Mouse (Mus musculus): ENCODE data around the gene Retreg1. TPM values are rescaled to one million over a fixed set of nuclear protein-coding genes. Genes with fewer than 3 reads are reported as not detected.
A peak's percentile ranks its signal among the peaks of the same experiment; 100 is the strongest.

Gene Retreg1
- polyA plus RNA-seq, 1 experiment from 2014 or later, result 7.1 TPM

DNA sequence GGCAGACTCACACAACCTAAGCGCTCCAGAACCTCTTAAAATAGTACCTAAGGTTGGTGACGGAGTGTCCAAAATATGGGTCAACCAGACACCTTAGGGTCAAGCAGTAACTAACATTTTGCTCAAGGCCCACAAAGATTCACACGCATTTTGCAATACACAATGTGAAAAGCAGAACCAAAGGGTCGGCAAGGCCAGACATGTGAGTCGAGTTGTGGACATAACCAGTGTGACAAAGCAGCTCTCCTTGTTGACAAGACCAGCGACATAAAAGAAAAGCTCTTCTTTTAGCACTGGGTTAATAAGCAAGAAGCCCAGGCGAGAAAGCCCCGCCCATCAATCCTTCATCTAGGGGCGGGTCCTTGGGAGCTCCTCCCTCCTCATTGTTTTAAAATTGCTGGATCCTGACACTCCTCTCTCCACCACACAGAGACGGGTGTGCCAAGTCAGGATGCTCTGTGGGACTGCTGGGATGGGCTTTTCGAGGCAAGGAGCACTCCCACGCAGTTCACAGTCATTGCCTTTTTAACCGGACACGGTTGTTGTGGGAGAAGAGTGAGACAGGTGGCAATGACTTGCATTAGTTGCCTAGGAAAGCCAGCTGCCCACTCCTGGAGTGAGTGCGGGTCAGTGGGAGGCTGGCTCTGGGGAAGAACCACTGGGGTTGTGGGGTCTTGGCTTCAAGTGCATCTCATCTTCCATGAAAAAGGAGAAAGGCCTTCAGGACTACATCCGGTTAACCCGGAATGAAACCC lies 7.9 kb upstream of the Retreg1 start:
- Histone ChIP-seq H3K9me3 (0 out of 2 replicates have a peak, but pooled peaks cover 9% of the 10 kb centered on the region), H3K4me2 (replicated peaks) (no peak overlapping the region), H3K4me3 (no peak overlapping the region), H3K27me3 (replicated peaks) (no peaks in the 10 kb centered on the region), H3K9ac (no peak overlapping the region), H3K36me3 (no peaks in the 10 kb centered on the region), H3K27ac (no peak overlapping the region), H3K4me1 (no peaks in the 10 kb centered on the region)
- WGBS, result 86% methylated on average over 17 of the region's 17 CpGs
- no peak for ATAC-seq (ENCODE audit: low FRiP score, low read depth)

DNA sequence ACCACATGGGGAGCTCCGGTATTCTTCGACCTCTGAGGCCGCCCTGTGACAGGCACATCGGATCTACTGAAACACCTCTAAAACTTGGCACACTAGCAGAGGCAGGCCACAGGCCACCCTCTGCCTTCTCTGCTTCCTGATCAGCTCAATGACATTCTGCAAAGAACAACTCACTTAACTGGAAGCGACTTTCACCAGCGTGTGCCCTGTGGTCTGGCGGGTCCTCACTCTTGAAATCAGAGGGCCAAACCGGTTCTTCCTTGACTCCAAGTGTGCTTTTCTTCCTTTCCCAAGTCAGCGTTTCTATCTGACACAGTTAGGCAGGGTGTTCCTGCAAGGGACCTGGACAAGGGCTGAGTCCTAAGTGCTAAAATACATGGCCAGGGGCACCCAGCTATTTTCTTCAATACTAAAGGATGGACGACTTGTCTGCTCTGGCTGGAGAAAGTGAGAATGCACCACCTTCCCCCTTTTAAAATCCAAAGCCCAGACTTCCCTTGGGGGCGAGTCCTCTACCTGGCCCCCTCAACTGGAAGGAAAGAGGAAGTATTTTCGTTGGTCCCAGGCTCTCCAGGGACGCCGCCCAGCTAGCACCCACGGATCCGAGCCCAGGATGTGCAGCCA lies 406 bp upstream of the Retreg1 start:
- Histone ChIP-seq H3K9ac (peak overlapping the region; percentile 87), H3K36me3 (no peaks in the 10 kb centered on the region), H3K9me3 (0 out of 2 replicates have a peak, but pooled peaks cover 2% of the 10 kb centered on the region), H3K4me2 (replicated peaks) (peak overlapping the region; percentile 96), H3K4me3 (peak overlapping the region; percentile 82), H3K27me3 (replicated peaks) (peaks cover 13% of the 10 kb centered on the region), H3K27ac (no peak overlapping the region), H3K4me1 (peaks cover 8% of the 10 kb centered on the region)
- peak; percentile 17; the same call in 1 of the 2 replicates for ATAC-seq (ENCODE audit: low FRiP score, low read depth)
- WGBS, result 14% methylated on average over 16 of the region's 16 CpGs

DNA sequence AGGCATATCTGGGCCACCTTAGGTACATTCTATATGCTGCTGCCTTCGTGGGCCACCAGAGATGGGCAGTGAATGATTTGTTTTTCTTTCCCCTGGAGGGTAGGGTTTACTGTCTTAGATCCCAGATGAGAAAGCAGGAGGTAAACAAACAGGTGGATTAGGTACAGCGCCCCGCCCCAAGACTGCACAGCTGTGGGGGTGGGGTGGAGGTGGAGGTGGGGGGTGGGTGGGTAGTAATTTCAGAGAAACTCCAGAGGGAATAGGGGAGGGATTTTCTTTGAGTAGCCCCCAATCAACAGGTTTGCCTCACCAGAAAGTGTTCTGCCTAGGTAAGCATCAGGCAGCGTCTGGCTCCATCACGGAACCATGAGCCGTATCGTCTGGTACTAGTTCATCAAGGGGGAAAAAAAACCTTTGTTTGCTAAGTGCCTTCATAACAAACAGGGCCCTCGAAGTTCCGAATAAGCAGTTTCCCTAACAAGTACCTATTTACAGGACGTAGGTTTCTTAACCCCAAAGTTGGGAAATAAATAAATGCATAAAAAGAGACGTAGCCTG lies 1.1 kb downstream of the Retreg1 start:
- 17% methylated on average over 11 of the region's 11 CpGs for WGBS

GRCm38 (mm10) chr15:25844771-25845170 lies 1.8 kb downstream of the Retreg1 start:
- Histone ChIP-seq H3K9me3 (no peaks in the 10 kb centered on the region), H3K36me3 (no peaks in the 10 kb centered on the region), H3K27ac (no peak overlapping the region), H3K4me1 (peaks cover 8% of the 10 kb centered on the region), H3K27me3 (replicated peaks) (peaks cover 13% of the 10 kb centered on the region), H3K4me3 (no peak overlapping the region), H3K4me2 (replicated peaks) (0 out of 2 replicates have a peak overlapping the region, but pooled peaks have one; percentile 96), H3K9ac (no peak overlapping the region)
- 55% methylated on average over 4 of the region's 4 CpGs for WGBS
- ATAC-seq (ENCODE audit: low FRiP score, low read depth), result no peak

More for the DNA sequence above, 1.1 kb downstream of the Retreg1 start:
- H3K4me3 ChIP-seq, result peak overlapping the region; percentile 82; the same call in 1 of the 2 replicates
- no peaks in the 10 kb centered on the region for H3K36me3 ChIP-seq
- H3K4me2 ChIP-seq (replicated peaks), result peak overlapping the region; percentile 96
- no peaks in the 10 kb centered on the region for H3K9me3 ChIP-seq
- H3K27ac ChIP-seq, result no peak overlapping the region
- peaks cover 13% of the 10 kb centered on the region for H3K27me3 ChIP-seq (replicated peaks)
- H3K4me1 ChIP-seq, result peaks cover 8% of the 10 kb centered on the region
- ATAC-seq (ENCODE audit: low FRiP score, low read depth), result 0 out of 2 replicates have a peak, but pooled peaks have one; percentile 1
- no peak overlapping the region for H3K9ac ChIP-seq

DNA sequence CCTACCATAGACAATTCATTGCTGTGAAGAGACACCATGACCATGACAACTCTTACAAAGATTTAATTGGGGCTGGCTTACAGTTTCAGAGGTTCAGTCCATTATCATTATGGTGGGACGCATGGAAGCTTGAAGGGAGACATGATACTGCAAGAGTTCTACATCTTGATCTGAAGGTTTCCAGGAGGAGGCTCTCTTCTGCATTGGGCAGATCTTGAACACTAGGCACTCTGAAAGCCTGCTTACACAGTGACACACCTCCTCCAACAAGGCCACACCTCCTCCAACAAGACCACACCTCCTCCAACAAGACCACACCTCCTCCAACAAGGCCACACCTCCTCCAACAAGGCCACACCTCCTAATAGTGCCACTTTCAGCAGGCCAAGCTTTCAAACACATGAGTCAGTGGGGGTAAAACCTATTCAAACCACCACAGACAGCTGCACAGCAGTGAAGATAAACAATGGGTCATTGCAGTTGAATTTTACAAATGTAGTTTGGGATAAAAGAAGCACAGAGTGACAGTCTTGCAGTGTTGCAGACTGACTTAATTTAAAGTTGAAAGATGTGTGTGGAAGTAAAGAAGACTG lies 4.7 kb downstream of the Retreg1 start:
- peaks cover 8% of the 10 kb centered on the region for H3K4me1 ChIP-seq
- ATAC-seq (ENCODE audit: low FRiP score, low read depth), result no peak
- 97% methylated on average over 1 of the region's 1 CpGs for WGBS
- peaks cover 10% of the 10 kb centered on the region for H3K27me3 ChIP-seq (replicated peaks)
- no peak overlapping the region for H3K4me2 ChIP-seq (replicated peaks)
- H3K9me3 ChIP-seq, result no peaks in the 10 kb centered on the region
- H3K4me3 ChIP-seq, result no peak overlapping the region
- H3K36me3 ChIP-seq, result no peaks in the 10 kb centered on the region
- H3K9ac ChIP-seq, result no peak overlapping the region
- H3K27ac ChIP-seq, result no peak overlapping the region

GRCm38 (mm10) chr15:25850552-25850951 lies 7.6 kb downstream of the Retreg1 start:
- Histone ChIP-seq H3K9me3 (no peaks in the 10 kb centered on the region), H3K27ac (no peak overlapping the region), H3K4me3 (no peak overlapping the region), H3K36me3 (no peaks in the 10 kb centered on the region), H3K4me2 (replicated peaks) (no peak overlapping the region), H3K27me3 (replicated peaks) (no peaks in the 10 kb centered on the region), H3K9ac (no peak overlapping the region), H3K4me1 (no peaks in the 10 kb centered on the region)
- WGBS, result 78% methylated on average over 11 of the region's 11 CpGs
- no peak for ATAC-seq (ENCODE audit: low FRiP score, low read depth)

- H3K27me3 ChIP-seq (replicated peaks), result no peaks in the 10 kb centered on the region
- no peaks in the 10 kb centered on the region for H3K36me3 ChIP-seq
- no peak overlapping the region for H3K27ac ChIP-seq
- H3K4me1 ChIP-seq, result no peaks in the 10 kb centered on the region
- ATAC-seq (ENCODE audit: low FRiP score, low read depth), result no peak
- no peak overlapping the region for H3K4me2 ChIP-seq (replicated peaks)
- no peak overlapping the region for H3K9ac ChIP-seq
- no peaks in the 10 kb centered on the region for H3K9me3 ChIP-seq
- no peak overlapping the region for H3K4me3 ChIP-seq
- 69% methylated on average over 18 of the region's 18 CpGs for WGBS
These were observed 11.4 kb downstream of the Retreg1 start for GRCm38 (mm10) chr15:25854270-25854904.

DNA sequence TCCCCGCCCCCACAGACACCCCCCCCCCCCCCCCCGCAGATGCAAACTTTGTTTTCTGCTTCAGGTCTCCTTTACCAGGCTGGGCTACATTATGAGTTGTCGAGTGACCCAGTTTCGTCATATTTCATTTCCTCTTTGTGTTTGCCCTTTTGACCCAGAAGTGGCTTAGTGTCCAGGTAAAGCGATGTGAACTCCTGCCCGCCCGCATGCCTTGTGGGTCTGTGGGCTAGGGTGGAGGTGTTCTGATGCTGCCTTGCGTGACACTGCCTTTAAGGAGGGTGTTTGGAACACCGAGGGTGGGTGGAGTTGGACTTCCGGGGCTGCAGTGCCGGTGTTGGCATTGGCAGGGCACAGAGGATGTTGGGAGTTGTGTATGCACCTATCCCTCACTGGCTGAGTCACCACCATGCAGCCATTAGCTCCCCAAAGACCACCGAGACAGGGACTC lies 15.7 kb downstream of the Retreg1 start:
- no peaks in the 10 kb centered on the region for H3K4me1 ChIP-seq
- H3K9ac ChIP-seq, result no peak overlapping the region
- H3K27me3 ChIP-seq (replicated peaks), result no peaks in the 10 kb centered on the region
- H3K36me3 ChIP-seq, result no peaks in the 10 kb centered on the region
- no peak overlapping the region for H3K27ac ChIP-seq
- no peaks in the 10 kb centered on the region for H3K9me3 ChIP-seq
- ATAC-seq (ENCODE audit: low FRiP score, low read depth), result no peak
- H3K4me3 ChIP-seq, result no peak overlapping the region
- H3K4me2 ChIP-seq (replicated peaks), result no peak overlapping the region
- WGBS, result 76% methylated on average over 10 of the region's 12 CpGs

DNA sequence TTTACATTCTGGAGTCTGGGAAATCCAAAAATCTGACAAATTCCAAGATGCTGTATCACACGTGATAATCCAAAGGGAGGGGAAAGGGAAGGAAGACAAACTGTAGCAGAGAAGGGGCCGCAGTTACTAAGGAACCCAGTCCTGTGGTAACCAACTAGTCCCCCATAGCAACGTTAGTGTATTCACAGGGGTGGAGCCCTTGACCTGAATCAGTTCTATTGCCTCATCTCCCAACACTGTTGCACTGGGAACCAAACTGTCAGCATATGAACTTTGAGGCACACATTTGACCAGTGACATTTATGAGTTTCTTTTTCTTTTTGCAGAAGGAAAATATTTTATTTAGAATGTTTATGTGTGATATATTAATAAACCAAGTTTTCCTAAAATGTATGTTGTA lies 16.5 kb downstream of the Retreg1 start:
- WGBS, result 67% methylated on average over 3 of the region's 3 CpGs
- no peak for ATAC-seq (ENCODE audit: low FRiP score, low read depth)
- Histone ChIP-seq H3K27me3 (replicated peaks) (no peaks in the 10 kb centered on the region), H3K27ac (no peak overlapping the region), H3K4me1 (no peaks in the 10 kb centered on the region), H3K9ac (no peak overlapping the region), H3K4me2 (replicated peaks) (no peak overlapping the region), H3K4me3 (no peak overlapping the region), H3K9me3 (no peaks in the 10 kb centered on the region), H3K36me3 (no peaks in the 10 kb centered on the region)

DNA sequence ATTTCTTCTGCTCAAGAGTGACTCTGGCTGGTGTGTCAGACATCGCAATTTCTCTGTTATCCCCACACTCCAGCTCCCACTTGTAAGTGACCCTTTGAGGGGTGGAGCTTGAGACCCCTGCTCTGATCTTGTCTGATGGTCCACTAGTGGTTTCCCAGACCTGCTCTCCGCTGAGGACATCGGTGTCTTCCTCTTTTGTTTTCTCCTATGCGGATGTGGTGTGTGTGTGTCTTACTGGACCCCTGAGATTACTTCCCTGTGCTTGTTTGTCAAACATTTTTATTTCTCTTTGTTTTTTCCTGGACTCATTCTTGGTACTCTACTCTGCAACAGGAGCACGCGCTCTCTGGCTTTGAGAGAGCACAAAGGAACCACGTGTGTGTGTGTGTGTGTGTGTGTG lies 18.9 kb downstream of the Retreg1 start:
- Histone ChIP-seq H3K9ac (no peak overlapping the region), H3K9me3 (no peaks in the 10 kb centered on the region), H3K4me2 (replicated peaks) (no peak overlapping the region), H3K4me3 (no peak overlapping the region), H3K36me3 (no peaks in the 10 kb centered on the region), H3K27me3 (replicated peaks) (no peaks in the 10 kb centered on the region), H3K27ac (no peak overlapping the region), H3K4me1 (no peaks in the 10 kb centered on the region)
- ATAC-seq (ENCODE audit: low FRiP score, low read depth), result no peak
- 89% methylated on average over 7 of the region's 7 CpGs for WGBS

- WGBS, result 85% methylated on average over 3 of the region's 3 CpGs
- ATAC-seq (ENCODE audit: low FRiP score, low read depth), result no peak
- Histone ChIP-seq H3K9me3 (no peaks in the 10 kb centered on the region), H3K27ac (no peak overlapping the region), H3K27me3 (replicated peaks) (no peaks in the 10 kb centered on the region), H3K4me1 (no peaks in the 10 kb centered on the region), H3K36me3 (no peaks in the 10 kb centered on the region), H3K4me3 (no peak overlapping the region), H3K9ac (no peak overlapping the region), H3K4me2 (replicated peaks) (no peak overlapping the region)
These were observed 22.6 kb downstream of the Retreg1 start for GRCm38 (mm10) chr15:25865605-25866004.

DNA sequence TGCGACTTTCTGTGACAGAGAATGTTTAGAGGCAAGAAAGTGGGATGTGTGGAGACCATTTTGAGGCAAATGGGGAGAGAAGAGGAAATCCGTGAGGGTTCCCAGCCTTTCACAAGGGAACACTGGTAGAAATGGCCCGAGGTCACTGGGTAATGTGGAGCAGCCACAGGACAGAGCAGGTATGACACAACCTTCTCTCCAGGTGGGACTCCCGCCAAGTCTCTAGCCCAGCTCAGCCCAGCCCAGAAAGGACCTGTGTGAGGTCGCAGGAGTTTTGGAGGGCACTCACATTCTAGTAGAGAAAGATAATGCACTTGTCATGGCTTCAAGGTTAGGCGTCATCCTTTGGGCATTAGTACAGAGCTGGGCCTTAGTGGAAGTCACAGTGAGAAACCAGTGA lies 23.1 kb downstream of the Retreg1 start:
- WGBS, result 86% methylated on average over 6 of the region's 6 CpGs
- H3K9me3 ChIP-seq, result no peaks in the 10 kb centered on the region
- no peak overlapping the region for H3K27ac ChIP-seq
- ATAC-seq (ENCODE audit: low FRiP score, low read depth), result no peak
- no peak overlapping the region for H3K4me2 ChIP-seq (replicated peaks)
- H3K4me1 ChIP-seq, result no peaks in the 10 kb centered on the region
- H3K27me3 ChIP-seq (replicated peaks), result no peaks in the 10 kb centered on the region
- no peaks in the 10 kb centered on the region for H3K36me3 ChIP-seq
- no peak overlapping the region for H3K4me3 ChIP-seq
- no peak overlapping the region for H3K9ac ChIP-seq
